Mouse (Mus musculus) Patski (cell line): ENCODE data around the gene Nckipsd. TPM values are rescaled to one million over a fixed set of nuclear protein-coding genes. Genes with fewer than 3 reads are reported as not detected.

ENCODE experiments used
- ATAC-seq: fragments of 100-300 bp; one replicate; pipeline ENCODE4 v1.8.0; 2021
- CTCF ChIA-PET: fragments of 350-600 bp; sonication (Branson Sonifier 250); formaldehyde crosslinking; loops from one replicate; lab custom pipeline; 2022; ENCODE audit warnings: inconsistent platforms; lab: Charles Lee
- POLR2A ChIA-PET: fragments of 350-600 bp; sonication (Branson Sonifier 250); formaldehyde crosslinking; loops from one replicate; lab custom pipeline; 2022; ENCODE audit warnings: antibody characterized with exemption, inconsistent platforms; lab: Charles Lee
- DNase-seq: peaks from one replicate; pipeline ENCODE4 v3.0.0-alpha.2; 2011; ENCODE audit warnings: low read depth, low spot score
- H3K27me3 ChIP-seq: fragments of 371-371 bp; one replicate; pipeline ENCODE4 v1.5.1; 2021
- CTCF ChIP-seq: fragments of 100-300 bp; IDR thresholded peaks from one replicate; pipeline ENCODE4 v1.5.1; 2021
- in situ Hi-C: fragments of 300-500 bp; cut with MboI; formaldehyde crosslinking; loops from 3 replicates; pipeline ENCODE4 v1.11.1; 2018; ENCODE audit warnings: low pct_unique_long_range_greater_than_20kb, mixed read lengths
- polyA plus RNA-seq: library from polyadenylated mRNA; unstranded; gene quantifications from one replicate; pipeline ENCODE4 v1.2.3, GENCODE M21; 2021

Nckipsd gene
- polyA plus RNA-seq, 1 experiment from 2014 or later: 15.9 TPM

DNA sequence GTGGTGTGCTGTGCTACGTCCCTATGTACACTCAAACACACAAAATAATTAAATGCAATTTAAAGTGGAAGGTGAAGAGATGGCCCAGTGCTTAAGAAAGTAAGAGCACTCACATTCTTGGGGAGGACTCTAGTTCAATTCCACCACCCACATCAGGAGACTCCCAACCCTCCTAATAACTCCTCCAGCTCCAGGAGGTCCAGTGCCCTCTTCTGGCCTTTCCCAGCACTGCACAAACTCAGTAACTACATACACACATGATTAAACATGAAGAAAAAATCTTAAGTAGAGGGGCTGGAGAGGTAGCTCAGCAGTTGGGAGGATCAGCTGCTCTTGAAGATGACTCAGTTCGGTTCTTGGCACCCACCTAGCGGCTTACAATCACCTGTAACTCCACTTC, 11.3 kb downstream of the Nckipsd start:
- no peak for TF ChIP-seq CTCF
- POLR2A ChIA-PET: no interaction called here

GRCm38 (mm10) chr9:108820077-108820476, 11.9 kb downstream of the Nckipsd start:
- DNase-seq (no peak), ATAC-seq (no peak)
- H3K27me3 ChIP-seq: peaks cover 18% of the 10 kb centered on the region
- ChIA-PET CTCF (interaction anchor here (1.0 to 1.7 kb wide), 4 partner anchors 12 to 72 kb away, joined by 3 to 6 read pairs (median 5); partner anchors contain the start of gene Nckipsd), POLR2A (no interaction called here)
- in situ Hi-C loops: no loop called here
- TF ChIP-seq CTCF: no peak

More for the DNA sequence above, 11.3 kb downstream of the Nckipsd start:
- in situ Hi-C loops: no loop called here
- CTCF ChIA-PET: interaction anchor here (0.7 to 1.7 kb wide), 6 partner anchors 12 to 71 kb away, joined by 3 to 6 read pairs (median 4); partner anchors contain the start of gene Nckipsd
- ATAC-seq (peak; percentile 35), DNase-seq (no peak)
- peaks cover 13% of the 10 kb centered on the region for H3K27me3 ChIP-seq

- in situ Hi-C loops: no loop called here
- no peak for DNase-seq
These were observed 16.0 kb downstream of the Nckipsd start for GRCm38 (mm10) chr9:108824144-108824685.

DNA sequence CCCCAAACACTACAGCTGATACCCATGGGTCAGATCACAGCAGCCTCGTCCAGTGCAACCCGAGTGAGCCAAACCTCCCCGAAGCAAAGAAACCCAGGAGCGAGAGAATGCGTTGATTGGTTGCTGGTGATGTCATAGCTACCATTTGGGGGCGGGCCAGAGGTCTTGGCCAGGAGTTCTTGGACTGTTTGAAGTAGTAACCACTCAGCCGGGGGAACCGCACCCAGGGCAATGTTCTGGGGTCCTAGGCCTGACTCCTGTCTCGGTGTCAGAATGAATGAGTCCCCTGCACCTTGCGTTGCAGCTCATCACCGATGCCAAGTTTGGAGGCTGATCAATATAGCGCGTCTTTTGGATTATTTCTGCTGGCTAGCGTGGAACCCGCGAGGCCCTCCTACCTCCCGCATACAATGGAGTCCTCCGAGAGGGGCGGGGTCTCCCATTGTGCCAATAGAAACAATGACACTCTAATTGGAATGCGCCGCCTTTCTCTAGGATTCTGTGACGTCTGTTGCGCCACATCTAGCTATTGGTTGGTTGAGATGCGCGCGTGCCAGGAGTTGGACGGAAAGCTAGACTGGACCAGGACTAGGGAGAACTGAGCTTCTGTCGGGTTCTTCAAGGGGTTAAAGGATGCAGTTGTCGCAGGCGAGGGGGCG, 16.7 kb downstream of the Nckipsd start:
- CTCF ChIA-PET: no interaction called here
- ATAC-seq (no peak), DNase-seq (no peak)
- H3K27me3 ChIP-seq: peaks cover 51% of the 10 kb centered on the region
- in situ Hi-C loops: no loop called here
- TF ChIP-seq CTCF: no peak
- POLR2A ChIA-PET: no interaction called here

More at GRCm38 (mm10) chr9:108824144-108824685, 16.0 kb downstream of the Nckipsd start:
- ATAC-seq: no peak
- ChIA-PET POLR2A (no interaction called here), CTCF (no interaction called here)
- peaks cover 44% of the 10 kb centered on the region for H3K27me3 ChIP-seq
- no peak for TF ChIP-seq CTCF

GRCm38 (mm10) chr9:108825820-108826699, 17.9 kb downstream of the Nckipsd start, which contains the start of gene Celsr3:
Gene Celsr3, plus strand, starts transcription at chr9:108826320.
- no peak for TF ChIP-seq CTCF
- ATAC-seq (peak; percentile 36), DNase-seq (no peak)
- POLR2A ChIA-PET: interaction anchor here (1.3 kb wide), 1 partner anchor 26 kb away, joined by 3 read pairs; no protein-coding TSS in a partner anchor
- in situ Hi-C loops: no loop called here
- H3K27me3 ChIP-seq: peaks cover 62% of the 10 kb centered on the region
- CTCF ChIA-PET: no interaction called here

- DNase-seq (no peak), ATAC-seq (no peak)
- peaks cover 64% of the 10 kb centered on the region for H3K27me3 ChIP-seq
- no peak for TF ChIP-seq CTCF
- POLR2A ChIA-PET: interaction anchor here (1.3 kb wide), 1 partner anchor 25 kb away, joined by 3 read pairs; no protein-coding TSS in a partner anchor
- in situ Hi-C loops: no loop called here
- CTCF ChIA-PET: no interaction called here
These were observed 18.7 kb downstream of the Nckipsd start for GRCm38 (mm10) chr9:108826700-108827340.

DNA sequence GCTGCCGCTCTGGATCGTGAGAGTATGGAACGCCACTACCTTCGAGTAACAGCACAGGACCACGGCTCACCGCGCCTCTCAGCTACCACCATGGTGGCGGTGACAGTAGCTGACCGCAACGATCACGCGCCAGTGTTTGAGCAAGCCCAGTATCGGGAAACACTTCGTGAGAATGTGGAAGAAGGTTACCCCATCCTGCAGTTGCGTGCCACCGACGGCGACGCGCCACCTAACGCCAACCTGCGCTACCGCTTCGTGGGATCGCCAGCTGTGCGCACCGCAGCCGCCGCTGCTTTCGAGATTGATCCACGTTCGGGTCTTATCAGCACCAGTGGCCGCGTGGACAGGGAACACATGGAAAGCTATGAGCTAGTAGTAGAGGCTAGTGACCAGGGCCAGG, 19.3 kb downstream of the Nckipsd start:
- ChIA-PET POLR2A (interaction anchor here (1.3 kb wide), 1 partner anchor 25 kb away, joined by 3 read pairs; no protein-coding TSS in a partner anchor), CTCF (no interaction called here)
- ATAC-seq (no peak), DNase-seq (no peak)
- H3K27me3 ChIP-seq: peaks cover 68% of the 10 kb centered on the region
- TF ChIP-seq CTCF: no peak
- in situ Hi-C loops: no loop called here

DNA sequence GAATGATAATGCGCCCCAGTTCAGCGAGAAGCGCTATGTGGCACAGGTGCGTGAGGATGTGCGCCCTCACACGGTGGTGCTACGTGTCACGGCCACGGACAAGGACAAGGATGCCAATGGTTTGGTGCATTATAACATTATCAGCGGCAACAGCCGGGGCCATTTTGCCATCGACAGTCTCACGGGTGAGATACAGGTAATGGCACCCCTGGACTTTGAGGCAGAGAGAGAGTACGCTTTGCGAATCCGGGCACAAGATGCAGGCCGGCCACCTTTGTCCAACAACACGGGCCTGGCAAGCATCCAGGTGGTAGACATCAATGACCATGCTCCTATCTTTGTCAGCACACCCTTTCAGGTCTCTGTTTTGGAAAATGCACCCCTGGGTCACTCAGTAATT, 19.7 kb downstream of the Nckipsd start:
- ATAC-seq (no peak), DNase-seq (no peak)
- CTCF ChIA-PET: no interaction called here
- POLR2A ChIA-PET: no interaction called here
- no peak for TF ChIP-seq CTCF
- H3K27me3 ChIP-seq: peaks cover 72% of the 10 kb centered on the region
- in situ Hi-C loops: no loop called here

DNA sequence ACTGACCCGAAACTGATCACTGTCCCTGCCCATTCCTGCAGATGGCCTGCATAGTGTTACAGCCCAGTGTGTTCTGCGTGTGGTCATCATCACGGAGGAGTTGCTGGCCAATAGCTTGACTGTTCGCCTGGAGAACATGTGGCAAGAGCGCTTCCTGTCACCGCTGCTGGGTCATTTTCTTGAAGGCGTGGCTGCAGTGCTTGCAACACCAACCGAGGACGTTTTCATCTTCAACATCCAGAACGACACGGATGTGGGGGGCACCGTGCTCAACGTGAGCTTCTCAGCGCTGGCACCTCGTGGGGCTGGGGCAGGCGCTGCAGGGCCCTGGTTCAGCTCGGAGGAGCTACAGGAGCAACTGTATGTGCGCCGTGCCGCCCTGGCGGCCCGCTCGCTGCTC, 23.5 kb downstream of the Nckipsd start:
- no peak for TF ChIP-seq CTCF
- ATAC-seq (no peak), DNase-seq (no peak)
- ChIA-PET POLR2A (no interaction called here), CTCF (no interaction called here)
- in situ Hi-C loops: no loop called here
- H3K27me3 ChIP-seq: peaks cover 60% of the 10 kb centered on the region

GRCm38 (mm10) chr9:108832390-108833108, 24.4 kb downstream of the Nckipsd start:
- POLR2A ChIA-PET: no interaction called here

More at GRCm38 (mm10) chr9:108832390-108833108, 24.4 kb downstream of the Nckipsd start:
- peak; percentile 58 for DNase-seq
- H3K27me3 ChIP-seq: peaks cover 58% of the 10 kb centered on the region
- no peak for TF ChIP-seq CTCF
- ATAC-seq: peak; percentile 94
- in situ Hi-C loops: no loop called here
- CTCF ChIA-PET: interaction anchor here (0.9 to 1.2 kb wide), 2 partner anchors 24 to 61 kb away, joined by 3 read pairs; no protein-coding TSS in a partner anchor
